ENCODE assay signal across 24 mouse cellular contexts in genomic region chr17:48230680-48231079, GRCm38 (mm10). TPM values are rescaled to one million over a fixed set of nuclear protein-coding genes. Genes with fewer than 3 reads are reported as not detected.
DNase-seq lines count a peak whose midpoint lies in the region; ATAC-seq and TF ChIP-seq lines count a peak whose summit lies in the region.
"Had no signal": no experiment of that assay in that cellular context is flagged by ENCODE, and none has a peak within 500 bp of the region (broad histone marks: within the 10 kb centered on the region; RNA-seq: fewer than 3 reads in every experiment).

No protein-coding gene starts in this region.

- H3K4me1 ChIP-seq in bone marrow, adult 2 months (ENCODE audit: control insufficient read depth, insufficient read depth, low read length) = peaks cover 11% of the 10 kb centered on the region
- H3K4me1 ChIP-seq: embryonic facial prominence, embryonic 13.5 days; forebrain, embryonic 15.5 days; heart, embryonic 10.5 days; hindbrain, embryonic 12.5 days; midbrain, embryonic 12.5 days; neural tube, embryonic 13.5 days had no signal

- no peak for TF ChIP-seq CTCF in bone marrow, adult 2 months (IDR thresholded peaks at IDR 0.05; ENCODE audit: control insufficient read depth, insufficient read depth, low read length)

- DNase-seq in lung, adult 18-20 months = peak; percentile 9 to 13
- DNase-seq in lung, postnatal 10 days = no peak
- no peak for DNase-seq in cerebellum, adult 18-20 months
- DNase-seq in kidney, postnatal 36 days = no peak
- DNase-seq: adrenal gland, postnatal 36 days; cerebellum, postnatal 10 days; gastrocnemius, postnatal 36 days; kidney, adult 18-20 months; kidney, postnatal 10 days; left cerebral cortex, postnatal 4 days; liver; right cerebral cortex, postnatal 14 days had no signal

- peak overlapping the region; percentile 63 for H3K27ac ChIP-seq in bone marrow, adult 2 months (ENCODE audit: control insufficient read depth, insufficient read depth, low read depth, low read length, poor library complexity)
- H3K27ac ChIP-seq: embryonic facial prominence, embryonic 13.5 days; forebrain, embryonic 15.5 days; heart, embryonic 10.5 days; hindbrain, embryonic 12.5 days; midbrain, embryonic 12.5 days; neural tube, embryonic 13.5 days had no signal

- peak; percentile 77 to 79 for ATAC-seq in hematopoietic stem cell, adult 5-6 weeks (replicated peaks in 1 of 2; ENCODE audit: insufficient read depth in 1 of 2, low FRiP score in 2 of 2, low TSS enrichment in 1 of 2, low read depth in 1 of 2, poor library complexity in 2 of 2, severe bottlenecking in 2 of 2)
- ATAC-seq in monocyte, adult 5-6 weeks (replicated peaks; ENCODE audit: insufficient number of reproducible peaks, low FRiP score, low TSS enrichment, poor library complexity, severe bottlenecking) = peak; percentile 52
- ATAC-seq: forebrain, embryonic 15.5 days had no signal

- no peak for TF ChIP-seq POLR2A in bone marrow, adult 2 months (IDR thresholded peaks at IDR 0.05; ENCODE audit: borderline replicate concordance, control insufficient read depth, low read depth, low read length)

- no peak overlapping the region for H3K4me3 ChIP-seq in bone marrow, adult 2 months (replicated peaks; ENCODE audit: control insufficient read depth, low read depth, low read length)
- H3K4me3 ChIP-seq: embryonic facial prominence, embryonic 13.5 days; forebrain, embryonic 15.5 days; heart, embryonic 10.5 days; hindbrain, embryonic 12.5 days; midbrain, embryonic 12.5 days; neural tube, embryonic 13.5 days had no signal

- WGBS in bone marrow, adult 2 months = 9% methylated on average over 7 of the region's 7 CpGs

RNA-seq across cellular contexts. Expression of gene Trem1, which starts 1.9 kb away (rescaled TPM):
- polyA plus RNA-seq in bone marrow, adult 2 months (2011; ENCODE audit: insufficient read depth, insufficient read length, low replicate concordance, missing spikeins) = 3.8 and 11.7 TPM in 2 replicates
- 7.4 and 13.9 TPM in 2 replicates for total RNA-seq in hematopoietic stem cell, adult 5-6 weeks (2017)
- total RNA-seq in monocyte, adult 5-6 weeks (2017) = 75.7 to 167 TPM (median 150 TPM) in 3 replicates
- total RNA-seq: gastrocnemius, postnatal 36 days; layer of hippocampus, adult 8-10 months; left cerebral cortex, postnatal 4 days had no signal
- polyA plus RNA-seq: C2C12; forebrain, embryonic 15.5 days had no signal

RNA-seq across cellular contexts. Expression of gene Trem3, which starts 16.9 kb away (rescaled TPM):
- 18.5 and 53.5 TPM in 2 replicates for polyA plus RNA-seq in bone marrow, adult 2 months (2011; ENCODE audit: insufficient read depth, insufficient read length, low replicate concordance, missing spikeins)
- 7.2 and 34.1 TPM in 2 replicates for total RNA-seq in hematopoietic stem cell, adult 5-6 weeks (2017)
- total RNA-seq in monocyte, adult 5-6 weeks (2017) = 69.2 to 181 TPM (median 173 TPM) in 3 replicates
- total RNA-seq: adrenal gland, postnatal 36 days; gastrocnemius, postnatal 36 days; layer of hippocampus, adult 8-10 months had no signal
- polyA plus RNA-seq: C2C12; embryonic facial prominence, embryonic 13.5 days; forebrain, embryonic 15.5 days; heart, embryonic 10.5 days; hindbrain, embryonic 12.5 days; midbrain, embryonic 12.5 days; testis, adult 2 months had no signal

RNA-seq across cellular contexts. Expression of gene Treml4, which starts 33.4 kb away (rescaled TPM):
- 5.4 and 21.2 TPM in 2 replicates for polyA plus RNA-seq in bone marrow, adult 2 months (2011; ENCODE audit: insufficient read depth, insufficient read length, low replicate concordance, missing spikeins)
- total RNA-seq in hematopoietic stem cell, adult 5-6 weeks (2017) = 0.56 TPM in 1 of 2 replicates, not detected in the other
- 540 to 868 TPM (median 810 TPM) in 3 replicates for total RNA-seq in monocyte, adult 5-6 weeks (2017)
- total RNA-seq: gastrocnemius, postnatal 36 days; layer of hippocampus, adult 8-10 months had no signal
- polyA plus RNA-seq: C2C12; forebrain, embryonic 15.5 days; hindbrain, embryonic 12.5 days had no signal

Comparison
In these comparisons a context has a peak if more than half of its experiments do, and no peak if none do; other contexts are left out.
1. DNase-seq: peak in lung, adult 18-20 months (2 of 2); none in lung, postnatal 10 days (single experiment), cerebellum, adult 18-20 months (0 of 2) and kidney, postnatal 36 days (0 of 2).
2. RNA of gene Treml4, which starts 33.4 kb away (total RNA-seq): 540 to 868 TPM in monocyte, adult 5-6 weeks; 0.56 TPM in hematopoietic stem cell, adult 5-6 weeks; every median in the first group is over 100 times any median in the second.